Mouse (Mus musculus) thymus, adult 18-20 months (tissue): ENCODE results near the gene Tank.
A peak's percentile ranks its signal among the peaks of the same experiment; 100 is the strongest.

Source experiments
- DNase-seq, 2 experiments: peaks; one replicate each; pipeline ENCODE4 v3.0.0; 2022; ENCODE audit warnings: mixed read lengths in 2 of 2

Tank gene

GRCm38 (mm10) chr2:61580555-61581080, 2.2 kb downstream of the Tank start:
- DNase-seq: no peak

DNA sequence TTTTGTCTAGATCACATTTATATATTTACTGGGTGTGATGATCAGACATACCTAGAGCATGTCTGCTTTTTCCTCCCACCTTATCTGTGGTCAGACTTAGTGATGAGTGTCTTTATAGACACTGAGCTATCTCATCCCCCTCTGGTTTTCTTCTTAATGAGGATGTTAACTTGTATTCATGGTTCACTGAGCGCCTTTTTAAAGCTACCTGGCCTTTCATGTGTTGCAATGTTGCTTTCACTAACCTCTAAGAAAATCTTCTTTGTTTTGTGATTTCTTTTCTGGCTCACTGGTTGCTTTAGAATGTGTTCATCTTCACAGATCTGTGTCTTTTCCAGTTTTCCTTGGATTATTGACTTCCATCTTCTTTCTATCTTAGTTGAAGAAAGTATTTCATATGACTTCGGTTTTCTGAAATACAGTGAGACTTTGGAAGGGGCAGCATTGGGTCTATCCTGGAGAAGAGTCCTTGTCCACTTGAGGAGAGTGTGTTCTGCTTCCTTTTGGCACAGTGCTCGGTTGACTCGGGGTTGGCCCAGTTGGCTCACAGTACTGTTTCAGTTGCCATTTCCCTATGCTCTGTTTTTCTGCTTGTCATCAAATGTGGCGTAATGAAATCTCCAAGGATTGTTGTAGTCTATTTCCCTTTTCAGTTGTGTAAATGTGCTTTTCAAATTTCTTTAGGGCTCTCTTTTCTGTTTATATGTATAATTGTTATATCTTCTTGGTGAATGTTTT, 4.4 kb downstream of the Tank start:
- no peak for DNase-seq

DNA sequence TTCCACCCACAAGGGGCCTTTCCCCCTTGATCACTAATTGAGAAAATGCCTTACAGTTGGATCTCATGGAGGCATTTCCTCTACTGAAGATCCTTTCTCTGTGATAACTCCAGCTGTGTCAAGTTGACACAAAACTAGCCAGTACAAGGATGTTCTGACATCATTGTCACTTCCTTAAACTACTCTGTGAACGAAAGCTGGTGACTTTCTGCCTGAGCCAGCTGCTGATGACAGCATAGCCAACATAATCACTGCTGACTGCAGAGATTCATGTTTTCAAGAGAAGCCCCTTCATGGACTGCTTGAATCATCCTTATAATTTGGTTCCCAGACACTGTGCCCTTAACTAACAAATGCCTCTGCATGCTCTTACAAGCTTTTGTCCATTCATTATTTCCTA, 7.1 kb downstream of the Tank start:
- DNase-seq: no peak

- no peak for DNase-seq
Observed at GRCm38 (mm10) chr2:61586166-61586565, 7.8 kb downstream of the Tank start.

GRCm38 (mm10) chr2:61590751-61591150, 12.4 kb downstream of the Tank start:
- no peak for DNase-seq

DNA sequence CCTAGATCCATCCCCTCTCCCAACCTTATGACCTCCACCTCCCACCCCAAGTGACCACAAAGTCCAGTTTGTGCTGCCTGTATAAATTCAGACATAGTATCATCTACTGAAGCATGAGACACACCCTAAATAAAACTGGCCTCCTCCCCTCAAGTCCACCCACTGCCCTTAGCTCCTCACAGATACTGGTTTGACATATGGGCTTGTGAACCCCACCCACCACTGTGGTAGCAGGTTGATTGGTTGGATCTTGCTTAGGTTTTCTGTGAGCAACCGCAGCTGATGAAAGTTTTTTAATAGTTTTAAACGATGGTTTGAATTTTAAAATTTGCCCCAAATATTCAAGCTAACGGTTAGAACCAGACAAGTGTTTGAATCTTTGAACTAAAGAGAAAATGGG, 13.7 kb downstream of the Tank start:
- no peak for DNase-seq

GRCm38 (mm10) chr2:61592699-61593029, 14.3 kb downstream of the Tank start:
- DNase-seq: no peak

- DNase-seq: peak; percentile 89 to 94
Observed at GRCm38 (mm10) chr2:61593030-61593811, 14.8 kb downstream of the Tank start.

DNA sequence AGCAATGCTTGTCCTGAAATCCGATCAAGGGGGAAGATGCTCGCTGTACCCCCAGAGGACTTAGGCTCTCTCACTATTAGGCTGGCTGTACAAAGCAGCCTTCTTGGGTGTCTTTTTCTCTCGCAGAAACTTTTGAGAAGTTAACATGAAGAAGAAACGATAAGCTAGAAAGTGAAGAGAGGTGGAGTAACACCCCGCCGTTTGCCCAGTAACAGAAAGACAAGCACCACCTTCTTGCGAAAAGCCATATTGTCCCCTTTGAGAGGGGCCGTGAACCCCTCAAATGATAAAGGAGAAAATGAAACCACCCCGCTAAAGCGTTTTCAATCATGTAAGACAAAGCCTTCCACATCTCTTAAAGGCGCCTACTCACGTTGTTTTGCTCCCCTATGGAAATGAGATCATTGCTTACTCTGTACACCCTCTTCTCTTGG, 15.5 kb downstream of the Tank start:
- DNase-seq: no peak

- DNase-seq: no peak
Observed at GRCm38 (mm10) chr2:61599730-61600129, 21.3 kb downstream of the Tank start.

GRCm38 (mm10) chr2:61603461-61603860, 25.1 kb downstream of the Tank start:
- DNase-seq: no peak

DNA sequence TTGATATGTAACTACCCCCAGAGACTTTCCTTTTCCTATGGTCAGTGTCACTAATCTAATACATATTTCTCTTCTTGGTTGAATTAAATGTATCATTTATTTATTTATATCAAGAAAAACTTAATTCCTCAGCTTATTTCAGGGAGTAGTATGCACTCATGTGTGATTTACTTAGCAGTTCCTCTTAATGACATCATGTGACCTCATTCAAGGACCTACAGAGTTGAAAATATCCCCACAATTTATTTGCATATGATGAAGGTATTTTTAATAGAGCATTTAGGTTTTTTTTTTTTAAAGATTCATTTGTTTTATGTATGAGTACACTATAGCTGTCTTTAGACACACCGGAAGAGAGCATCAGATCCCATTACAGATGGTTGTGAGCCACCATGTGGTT, 28.6 kb downstream of the Tank start:
- DNase-seq: no peak

- DNase-seq: no peak
Observed at GRCm38 (mm10) chr2:61623996-61624395, 45.6 kb downstream of the Tank start.

DNA sequence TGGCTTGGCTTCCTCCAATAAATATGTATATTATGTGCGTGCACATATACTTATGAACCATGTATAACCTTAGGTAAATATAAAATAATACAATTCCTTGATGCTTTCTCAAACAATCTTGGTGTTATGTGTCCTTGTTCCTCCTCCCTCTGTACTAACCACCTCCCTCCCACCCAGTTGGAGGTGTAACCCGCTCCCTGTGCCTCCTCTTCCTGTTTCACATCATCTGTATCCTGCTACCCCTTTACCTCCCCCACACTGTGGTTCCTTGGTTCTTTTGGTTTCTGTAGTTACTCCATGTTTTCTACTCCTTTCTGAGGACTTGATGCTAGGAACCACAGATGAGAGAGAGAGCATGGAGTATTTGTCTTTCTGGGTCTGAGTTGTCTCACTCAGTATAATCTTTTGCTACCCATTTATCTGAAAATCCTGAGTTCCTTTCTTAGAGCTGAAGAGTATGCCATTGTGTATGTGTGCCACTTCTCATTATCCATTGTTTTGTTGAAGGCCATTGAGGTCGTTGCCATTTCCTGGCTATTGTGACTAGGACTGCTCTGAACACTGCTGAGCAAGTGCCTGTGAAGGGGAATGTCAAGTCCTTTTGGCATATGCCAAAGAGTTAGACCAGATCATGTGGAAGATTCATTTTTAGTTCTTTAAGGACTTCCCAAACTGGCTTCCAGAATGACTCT, 52.6 kb downstream of the Tank start:
- DNase-seq: no peak

DNA sequence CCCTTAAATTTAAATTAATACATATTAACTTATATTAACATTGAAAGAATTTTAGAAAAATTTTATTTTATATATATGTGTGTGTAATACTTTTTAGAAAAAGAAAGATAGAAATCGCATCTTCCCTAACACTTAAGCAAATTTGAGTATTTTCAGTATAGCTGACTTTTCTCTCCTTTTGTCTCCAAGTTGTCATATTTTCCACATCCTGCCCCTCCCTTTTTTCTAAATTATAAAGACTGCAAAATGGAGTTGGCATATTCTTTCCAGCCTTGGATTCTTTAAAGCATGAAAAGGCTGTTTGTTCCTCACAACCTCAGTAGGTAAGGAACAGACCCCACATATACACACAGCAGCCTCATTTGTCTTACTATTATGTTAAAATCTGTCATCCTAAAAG, 56.7 kb downstream of the Tank start:
- DNase-seq: no peak

- no peak for DNase-seq
Observed at GRCm38 (mm10) chr2:61638182-61638581, 59.8 kb downstream of the Tank start.

DNA sequence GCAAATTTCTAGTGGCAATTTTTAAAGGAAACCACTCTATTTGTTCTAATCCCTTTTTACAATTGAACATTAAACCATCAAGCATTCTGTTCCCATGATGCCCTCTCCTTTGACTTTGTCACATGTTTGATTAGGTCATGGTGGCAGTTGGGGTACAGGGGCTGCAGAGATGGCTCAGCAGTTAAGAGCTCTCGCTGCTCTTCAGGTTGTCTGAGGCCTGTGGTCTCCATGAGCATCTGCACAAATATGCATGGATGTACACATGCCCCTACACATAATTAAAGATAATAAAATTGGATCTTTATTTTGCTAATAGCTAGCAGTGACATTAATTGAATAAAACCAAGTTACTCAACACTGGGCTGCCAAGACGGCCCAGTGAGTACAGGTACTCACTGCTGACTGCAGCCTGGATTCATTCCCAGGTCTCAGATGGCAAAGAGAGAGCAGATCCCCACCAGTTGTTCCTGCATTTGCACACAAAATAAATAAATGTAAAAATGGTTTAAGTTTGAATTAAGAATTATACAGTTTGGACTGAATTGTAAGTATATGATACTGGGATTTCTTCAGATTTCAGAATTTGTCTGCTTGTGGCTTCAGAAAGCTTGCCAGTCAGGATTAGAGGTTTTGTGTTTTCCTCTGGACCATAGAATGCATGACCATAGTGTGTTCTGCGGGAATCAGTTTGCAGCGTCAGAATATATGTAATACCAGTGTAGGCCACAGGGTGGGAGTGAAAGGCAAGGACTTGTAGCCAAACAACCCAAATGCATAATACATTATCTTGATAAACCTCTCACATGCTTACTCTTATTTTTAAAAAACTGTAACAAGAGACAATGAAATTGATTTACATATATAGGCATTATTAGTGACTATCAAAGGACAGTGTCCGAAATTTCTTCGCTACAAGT, 64.3 kb downstream of the Tank start:
- DNase-seq: no peak

DNA sequence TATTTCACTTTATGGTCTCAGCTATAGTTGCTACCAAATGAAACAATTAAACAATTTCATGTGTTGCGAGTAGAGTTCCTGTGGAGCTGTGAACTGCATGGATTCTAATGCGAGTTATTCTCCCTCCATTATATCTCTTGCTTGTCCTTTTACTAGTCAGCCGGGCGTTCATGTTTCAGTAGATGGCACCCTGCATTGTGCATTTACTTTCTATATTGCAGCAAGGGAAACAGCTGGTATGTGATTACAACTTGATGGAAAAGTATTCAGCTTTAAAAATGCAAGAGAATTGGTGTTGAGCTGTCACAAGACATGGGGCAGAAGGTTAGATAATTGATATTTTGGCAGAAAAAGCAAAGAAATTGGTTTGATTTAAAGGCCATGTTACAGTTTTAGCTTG, 72.8 kb downstream of the Tank start:
- DNase-seq: no peak

- no peak for DNase-seq
Observed at GRCm38 (mm10) chr2:61651640-61652039, 73.3 kb downstream of the Tank start.

DNA sequence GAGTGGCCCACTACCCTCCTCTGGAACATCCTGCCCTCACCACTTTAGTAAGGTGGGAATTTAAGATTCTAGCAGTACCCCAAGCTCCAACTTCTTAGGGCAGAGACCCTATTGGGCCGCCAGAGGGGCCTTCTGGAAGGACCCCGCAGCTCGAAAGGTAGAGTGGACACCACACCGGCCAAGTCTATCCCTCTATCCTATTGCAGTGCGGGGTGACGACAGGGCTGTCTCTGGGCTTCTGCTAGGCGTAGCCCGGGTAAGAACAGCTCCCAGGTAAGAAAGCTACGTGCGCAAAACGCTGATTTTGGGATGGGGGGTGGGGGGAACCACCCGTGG, 76.6 kb downstream of the Tank start:
- DNase-seq: no peak

- no peak for DNase-seq
Observed at GRCm38 (mm10) chr2:61655382-61656281, 77.2 kb downstream of the Tank start.
